Mouse (Mus musculus) limb, embryonic 14.5 days (tissue): Measurements from ENCODE around the gene Rbm43. TPM values are rescaled to one million over a fixed set of nuclear protein-coding genes. Genes with fewer than 3 reads are reported as not detected.
A peak's percentile ranks its signal among the peaks of the same experiment; 100 is the strongest.

Source experiments
- ATAC-seq: fragments of 200-750 bp; cut with Nextera tagmentation; 2 replicates; pipeline ENCODE4 v1.8.0; 2017; ENCODE audit warnings: low read depth, moderate number of reproducible peaks, moderate TSS enrichment; ENCODE audit not compliant: low FRiP score
- DNase-seq: peaks from one replicate; pipeline ENCODE4 v3.0.0-alpha.2; 2015; ENCODE audit warnings: low spot score
- H3K27ac ChIP-seq: fragments of 300-500 bp; sonication (generic); replicated peaks from 2 replicates; pipeline ENCODE4 v1.5.1; 2014; ENCODE audit warnings: low read depth, mild to moderate bottlenecking, low read length, moderate library complexity, mixed read lengths
- H3K27me3 ChIP-seq: fragments of 300-500 bp; sonication (generic); 2 replicates; pipeline ENCODE4 v1.6.1; 2014; ENCODE audit warnings: low read length, mixed read lengths; ENCODE audit not compliant: control insufficient read depth, insufficient read depth
- H3K36me3 ChIP-seq: fragments of 300-500 bp; sonication (generic); 2 replicates; pipeline ENCODE4 v1.6.1; 2014; ENCODE audit warnings: mild to moderate bottlenecking, low read length, moderate library complexity, mixed read lengths; ENCODE audit not compliant: control insufficient read depth, insufficient read depth
- H3K4me1 ChIP-seq: fragments of 300-500 bp; sonication (generic); 2 replicates; pipeline ENCODE4 v1.6.1; 2014; ENCODE audit warnings: antibody characterized with exemption, low read length, mixed read lengths; ENCODE audit not compliant: control insufficient read depth, insufficient read depth
- H3K4me2 ChIP-seq: fragments of 300-500 bp; sonication (generic); replicated peaks from 2 replicates; pipeline ENCODE4 v1.6.1; 2014; ENCODE audit warnings: low read depth, mild to moderate bottlenecking, low read length, moderate library complexity; ENCODE audit not compliant: severe bottlenecking
- H3K4me3 ChIP-seq: fragments of 300-500 bp; sonication (generic); replicated peaks from 2 replicates; pipeline ENCODE4 v1.5.1; 2014; ENCODE audit warnings: low read length
- H3K9ac ChIP-seq: fragments of 300-500 bp; sonication (generic); 2 replicates; pipeline ENCODE4 v1.6.1; 2014; ENCODE audit warnings: mild to moderate bottlenecking, low read depth, low read length, moderate library complexity; ENCODE audit not compliant: severe bottlenecking
- H3K9me3 ChIP-seq: fragments of 300-500 bp; sonication (generic); 2 replicates; pipeline ENCODE4 v1.6.1; 2016; ENCODE audit warnings: low read length; ENCODE audit not compliant: control insufficient read depth
- POLR2A ChIP-seq: fragments of 200-500 bp; IDR thresholded peaks from 2 replicates; pipeline ENCODE4 v1.8.0; 2012; ENCODE audit warnings: inconsistent platforms, mild to moderate bottlenecking, moderate library complexity, borderline replicate concordance; ENCODE audit not compliant: insufficient read depth, insufficient read length; ENCODE audit errors: extremely low read depth
- WGBS: fragments of 180-500 bp; shearing (Covaris S2); extraction: QIAGEN DNeasy Blood & Tissue Kit; methylation state at CpG from one replicate; pipeline ENCODE4 v1.1.7; 2014; 5-methylcytosine and 5-hydroxymethylcytosine counted together
- polyA plus RNA-seq, 2 experiments: library from polyadenylated mRNA; depleted of rRNA in 1 of 2; stranded (reverse) in 1 of 2; unstranded in 1 of 2; fragments of >200 nt; fragmentation: Nextera tagmentation in 1 of 2; extraction: Ambion mirVana in 1 of 2; gene quantifications; 2 replicates each; pipeline versions ENCODE4 v1.2.1 to v1.2.3; 2012 to 2014

The Rbm43 gene
- polyA plus RNA-seq (2012; rRNA removed) (9.6 and 10.8 TPM in 2 replicates), polyA plus RNA-seq (2014; fragmentation: Nextera tagmentation; extraction: Ambion mirVana) (17.4 and 18.5 TPM in 2 replicates)

DNA sequence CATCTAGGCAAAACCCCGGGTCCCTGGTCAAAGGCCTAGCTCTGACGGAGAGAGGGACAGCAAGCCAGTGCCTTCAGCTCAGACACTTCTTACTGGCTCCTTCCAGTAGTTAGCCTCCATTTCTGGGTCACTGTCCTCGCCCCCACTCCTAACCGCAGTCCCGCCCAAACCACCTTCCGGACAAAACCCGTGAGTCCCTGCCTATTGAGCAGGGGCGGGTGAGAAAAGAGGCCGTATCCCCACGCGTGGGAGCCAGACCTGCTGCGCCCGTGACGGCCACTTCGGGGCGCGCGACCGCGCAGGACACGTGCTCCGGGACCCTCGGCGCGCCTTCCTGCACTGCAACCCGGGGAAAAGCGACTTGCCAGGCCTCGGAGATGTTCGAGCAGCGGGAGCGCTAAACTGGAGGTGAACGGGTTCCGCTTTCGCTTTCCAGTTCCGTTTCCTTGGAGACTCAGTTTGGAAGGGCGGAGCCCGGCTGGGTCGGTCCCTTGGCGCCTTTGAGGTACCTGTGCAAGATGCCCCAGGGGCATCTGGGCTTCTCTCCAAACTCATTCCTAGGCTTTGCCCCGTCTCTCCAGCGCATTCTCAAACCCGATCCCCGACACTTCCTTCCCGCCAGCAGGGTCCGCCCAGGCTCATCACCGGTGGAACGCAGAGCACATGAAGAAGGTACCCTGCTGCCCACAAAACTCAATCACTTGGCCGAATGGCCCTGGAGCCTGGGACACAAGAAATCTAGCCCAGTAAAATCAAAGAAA is at the start of gene Rbm43:
TSS of gene Rbm43 (minus strand) at position 590 of the 761 bp plus-strand sequence.
- peak; percentile 76 for DNase-seq

GRCm38 (mm10) chr2:51982288-51982687 is 47.3 kb upstream of the Rbm43 start:
- DNase-seq (no peak), ATAC-seq (no peak)
- Histone ChIP-seq H3K4me2 (no peak overlapping the region), H3K36me3 (no peaks in the 10 kb centered on the region), H3K4me3 (no peak overlapping the region), H3K27me3 (no peaks in the 10 kb centered on the region), H3K9ac (no peak overlapping the region), H3K27ac (no peak overlapping the region), H3K4me1 (peaks cover 5% of the 10 kb centered on the region; the same call in 1 of the 2 replicates), H3K9me3 (no peaks in the 10 kb centered on the region)
- 60% methylated on average over 13 of the region's 13 CpGs for WGBS
- TF ChIP-seq POLR2A = no peak

More for the DNA sequence above, at the start of gene Rbm43:
- Histone ChIP-seq H3K27me3 (no peaks in the 10 kb centered on the region), H3K4me1 (no peaks in the 10 kb centered on the region), H3K27ac (peak within 1 kb of the TSS; percentile 63), H3K9ac (peak within 1 kb of the TSS; percentile 71), H3K9me3 (no peaks in the 10 kb centered on the region), H3K4me3 (peak within 1 kb of the TSS; percentile 58), H3K4me2 (peak within 1 kb of the TSS; percentile 80), H3K36me3 (0 out of 2 replicates have a peak, but pooled peaks cover 4% of the 10 kb centered on the region)
- TF ChIP-seq POLR2A = 0 out of 2 replicates have a peak, but pooled peaks have one; percentile 30
- WGBS = 1% methylated on average over 48 of the region's 48 CpGs
- ATAC-seq = peak; percentile 86

DNA sequence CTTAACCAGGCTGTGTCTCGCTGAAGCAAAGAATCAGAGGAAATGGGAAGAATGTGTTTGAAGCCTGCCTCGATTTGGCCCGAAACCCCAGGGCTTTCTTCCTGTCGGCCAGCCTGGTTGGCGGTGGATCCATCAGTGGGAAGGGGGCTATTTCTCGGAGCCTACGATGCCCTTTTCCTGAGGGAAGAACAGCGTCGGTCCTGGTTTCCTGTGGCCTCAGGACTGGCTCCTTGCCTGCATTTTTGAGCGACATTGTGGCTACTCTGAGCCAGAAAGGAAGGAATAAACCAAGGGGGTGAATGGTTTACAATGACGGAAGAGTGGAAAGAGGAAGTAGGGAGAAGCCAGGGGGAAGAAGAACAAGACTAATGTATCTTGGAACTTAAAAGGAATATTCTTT is 46.7 kb upstream of the Rbm43 start:
- H3K4me2 ChIP-seq = peak overlapping the region; percentile 34
- peaks cover 5% of the 10 kb centered on the region; the same call in 1 of the 2 replicates for H3K4me1 ChIP-seq
- no peak for TF ChIP-seq POLR2A
- no peak for ATAC-seq
- H3K27ac ChIP-seq = peak overlapping the region; percentile 48; the same call in 1 of the 2 replicates
- H3K9ac ChIP-seq = no peak overlapping the region
- no peaks in the 10 kb centered on the region for H3K36me3 ChIP-seq
- no peak overlapping the region for H3K4me3 ChIP-seq
- H3K9me3 ChIP-seq = no peaks in the 10 kb centered on the region
- no peaks in the 10 kb centered on the region for H3K27me3 ChIP-seq
- no peak for DNase-seq
- 30% methylated on average over 11 of the region's 11 CpGs for WGBS

GRCm38 (mm10) chr2:51973410-51973968 is 38.5 kb upstream of the Rbm43 start, which contains the start of gene Nmi:
Nmi (minus strand) TSS chr2:51973494.
- H3K27ac ChIP-seq = peak within 1 kb of the TSS; percentile 81
- no peak for DNase-seq

More at GRCm38 (mm10) chr2:51973410-51973968, 38.5 kb upstream of the Rbm43 start, which contains the start of gene Nmi:
- no peaks in the 10 kb centered on the region for H3K9me3 ChIP-seq
- H3K4me2 ChIP-seq = peak within 1 kb of the TSS; percentile 68
- H3K9ac ChIP-seq = peak within 1 kb of the TSS; percentile 77
- H3K4me3 ChIP-seq = peak within 1 kb of the TSS; percentile 66
- 0 out of 2 replicates have a peak, but pooled peaks cover 3% of the 10 kb centered on the region for H3K4me1 ChIP-seq
- no peak for TF ChIP-seq POLR2A
- no peaks in the 10 kb centered on the region for H3K27me3 ChIP-seq
- WGBS = 66% methylated on average over 9 of the region's 9 CpGs
- no peaks in the 10 kb centered on the region for H3K36me3 ChIP-seq
- ATAC-seq = peak; percentile 45; the same call in 1 of the 2 replicates
